Mouse (Mus musculus): ENCODE results near the gene Zfp292. TPM values are rescaled to one million over a fixed set of nuclear protein-coding genes. Genes with fewer than 3 reads are reported as not detected.

Zfp292 gene
- total and polyA plus RNA-seq, 3 experiments: 9.8 to 19.4 (median 16.8) TPM

GRCm38 (mm10) chr4:34798005-34798404, 84.8 kb downstream of the Zfp292 start:
- TF ChIP-seq USF2 (IDR thresholded peaks at IDR 0.05; ENCODE audit: borderline replicate concordance in 1 of 2, insufficient read depth in 1 of 2, low read depth in 1 of 2, low read length in 2 of 2) (no peak), USF1 (IDR thresholded peaks at IDR 0.05; ENCODE audit: low read depth, low read length) (peak; percentile 4; the same call in 1 of the 2 replicates), ZKSCAN1 (IDR thresholded peaks at IDR 0.05; ENCODE audit: low read depth, low read length) (0 out of 2 replicates have a peak, but pooled peaks have one; percentile 17)

GRCm38 (mm10) chr4:34797294-34797983, 85.3 kb downstream of the Zfp292 start:
- no peak overlapping the region for H3K9ac ChIP-seq (ENCODE audit: control insufficient read depth, low read depth, low read length, poor library complexity, severe bottlenecking)
- no peaks in the 10 kb centered on the region for H3K36me3 ChIP-seq (ENCODE audit: control insufficient read depth in 1 of 2, insufficient read depth in 2 of 2, low read length in 2 of 2)
- TF ChIP-seq MAZ (IDR thresholded peaks at IDR 0.05; ENCODE audit: low read depth, low read length): no peak
- no peaks in the 10 kb centered on the region for H3K79me2 ChIP-seq (ENCODE audit: control insufficient read depth, insufficient read depth, low read length, poor library complexity)
- DNase-seq (ENCODE audit: low read depth, low spot score): no peak
- H3K27ac ChIP-seq (ENCODE audit: control insufficient read depth, low read depth, low read length): no peak overlapping the region
- H3K4me1 ChIP-seq (ENCODE audit: control insufficient read depth in 1 of 2, insufficient read depth in 2 of 2, low read length in 2 of 2): no peaks in the 10 kb centered on the region
- H3K27me3 ChIP-seq (ENCODE audit: control insufficient read depth in 1 of 2, insufficient read depth in 2 of 2, low read length in 2 of 2): no peaks in the 10 kb centered on the region
- no peaks in the 10 kb centered on the region for H3K9me3 ChIP-seq (replicated peaks; ENCODE audit: insufficient read depth, low read length)
- no peak overlapping the region for H3K4me3 ChIP-seq (ENCODE audit: control insufficient read depth in 1 of 2, insufficient read depth in 1 of 2, low read depth in 2 of 2, low read length in 2 of 2)

More at GRCm38 (mm10) chr4:34798005-34798404, 84.8 kb downstream of the Zfp292 start:
- no peaks in the 10 kb centered on the region for H3K9me3 ChIP-seq (replicated peaks; ENCODE audit: insufficient read depth, low read length)
- no peaks in the 10 kb centered on the region for H3K4me1 ChIP-seq (ENCODE audit: control insufficient read depth in 1 of 2, insufficient read depth in 2 of 2, low read length in 2 of 2)
- no peak for DNase-seq (ENCODE audit: low read depth, low spot score)
- no peak overlapping the region for H3K4me3 ChIP-seq (ENCODE audit: control insufficient read depth in 1 of 2, insufficient read depth in 1 of 2, low read depth in 2 of 2, low read length in 2 of 2)
- H3K79me2 ChIP-seq (ENCODE audit: control insufficient read depth, insufficient read depth, low read length, poor library complexity): no peaks in the 10 kb centered on the region
- H3K9ac ChIP-seq (ENCODE audit: control insufficient read depth, low read depth, low read length, poor library complexity, severe bottlenecking): no peak overlapping the region
- no peaks in the 10 kb centered on the region for H3K36me3 ChIP-seq (ENCODE audit: control insufficient read depth in 1 of 2, insufficient read depth in 2 of 2, low read length in 2 of 2)
- no peaks in the 10 kb centered on the region for H3K27me3 ChIP-seq (ENCODE audit: control insufficient read depth in 1 of 2, insufficient read depth in 2 of 2, low read length in 2 of 2)
- H3K27ac ChIP-seq (ENCODE audit: control insufficient read depth, low read depth, low read length): no peak overlapping the region

- H3K4me3 ChIP-seq (ENCODE audit: control insufficient read depth in 1 of 2, insufficient read depth in 1 of 2, low read depth in 2 of 2, low read length in 2 of 2): no peak overlapping the region
- no peak overlapping the region for H3K27ac ChIP-seq (ENCODE audit: control insufficient read depth, low read depth, low read length)
- DNase-seq (ENCODE audit: low read depth, low spot score): no peak
- H3K4me1 ChIP-seq (ENCODE audit: control insufficient read depth in 1 of 2, insufficient read depth in 2 of 2, low read length in 2 of 2): no peaks in the 10 kb centered on the region
- no peak for TF ChIP-seq MEF2A (IDR thresholded peaks at IDR 0.05; ENCODE audit: extremely low read depth, insufficient replicate concordance, low read depth, low read length, poor library complexity, severe bottlenecking)
- no peak for TF ChIP-seq GATA1 (IDR thresholded peaks at IDR 0.05; ENCODE audit: low read depth, low read length)
- TF ChIP-seq TAL1 (IDR thresholded peaks at IDR 0.05; ENCODE audit: low read length): no peak
- TF ChIP-seq POLR2AphosphoS2 (IDR thresholded peaks at IDR 0.05; ENCODE audit: low read length): no peak
- TF ChIP-seq MYC (IDR thresholded peaks at IDR 0.05; ENCODE audit: low read depth, low read length): no peak
- no peak for TF ChIP-seq CHD1 (IDR thresholded peaks at IDR 0.05; ENCODE audit: low read depth, low read length)
- no peak for TF ChIP-seq POLR2AphosphoS5 (IDR thresholded peaks at IDR 0.05; ENCODE audit: borderline replicate concordance, low read depth, low read length)
- no peak for TF ChIP-seq JUND (IDR thresholded peaks at IDR 0.05; ENCODE audit: low read depth, low read length)
- no peak for TF ChIP-seq HCFC1 (IDR thresholded peaks at IDR 0.05; ENCODE audit: low read depth, low read length)
- TF ChIP-seq BHLHE40 (IDR thresholded peaks at IDR 0.05; ENCODE audit: borderline replicate concordance, low read depth, low read length): no peak
- TF ChIP-seq CHD2 (IDR thresholded peaks at IDR 0.05; ENCODE audit: low read length): no peak
- TF ChIP-seq MXI1 (IDR thresholded peaks at IDR 0.05; ENCODE audit: low read depth, low read length): no peak
- TF ChIP-seq SMC3 (IDR thresholded peaks at IDR 0.05; ENCODE audit: low read depth, low read length): no peak
- no peak for TF ChIP-seq MAFK (IDR thresholded peaks at IDR 0.05; ENCODE audit: borderline replicate concordance, low read depth, low read length)
- TF ChIP-seq USF1 (IDR thresholded peaks at IDR 0.05; ENCODE audit: low read depth, low read length): no peak
- no peak for TF ChIP-seq ELF1 (IDR thresholded peaks at IDR 0.05; ENCODE audit: low read depth, low read length)
- no peak for TF ChIP-seq KAT2A (conservative IDR thresholded peaks at IDR 0.05; ENCODE audit: low read depth, low read length)
- TF ChIP-seq E2F4 (IDR thresholded peaks at IDR 0.05; ENCODE audit: borderline replicate concordance, low read depth, low read length): no peak
- H3K79me2 ChIP-seq (ENCODE audit: control insufficient read depth, insufficient read depth, low read length, poor library complexity): no peaks in the 10 kb centered on the region
- no peaks in the 10 kb centered on the region for H3K36me3 ChIP-seq (ENCODE audit: control insufficient read depth in 1 of 2, insufficient read depth in 2 of 2, low read length in 2 of 2)
- H3K27me3 ChIP-seq (ENCODE audit: control insufficient read depth in 1 of 2, insufficient read depth in 2 of 2, low read length in 2 of 2): no peaks in the 10 kb centered on the region
- H3K9ac ChIP-seq (ENCODE audit: control insufficient read depth, low read depth, low read length, poor library complexity, severe bottlenecking): no peak overlapping the region
- no peaks in the 10 kb centered on the region for H3K9me3 ChIP-seq (replicated peaks; ENCODE audit: insufficient read depth, low read length)
Observed at GRCm38 (mm10) chr4:34796294-34796693, 86.5 kb downstream of the Zfp292 start.
